Mouse (Mus musculus) adrenal gland, postnatal 36 days (tissue): ENCODE data around the gene Usp38. TPM values are rescaled to one million over a fixed set of nuclear protein-coding genes. Genes with fewer than 3 reads are reported as not detected.
A peak's percentile ranks its signal among the peaks of the same experiment; 100 is the strongest.

Experiments used
- DNase-seq, 2 experiments: peaks; one replicate each; pipeline ENCODE4 v3.0.0; 2021; ENCODE audit warnings: mixed read lengths in 1 of 2
- total RNA-seq, 2 experiments: library from RNA; stranded (reverse); gene quantifications; 2 replicates each; pipeline ENCODE4 v1.2.3; 2021

The Usp38 gene
- total RNA-seq, 2 experiments from 2014 or later: 24.1 to 24.5 TPM

DNA sequence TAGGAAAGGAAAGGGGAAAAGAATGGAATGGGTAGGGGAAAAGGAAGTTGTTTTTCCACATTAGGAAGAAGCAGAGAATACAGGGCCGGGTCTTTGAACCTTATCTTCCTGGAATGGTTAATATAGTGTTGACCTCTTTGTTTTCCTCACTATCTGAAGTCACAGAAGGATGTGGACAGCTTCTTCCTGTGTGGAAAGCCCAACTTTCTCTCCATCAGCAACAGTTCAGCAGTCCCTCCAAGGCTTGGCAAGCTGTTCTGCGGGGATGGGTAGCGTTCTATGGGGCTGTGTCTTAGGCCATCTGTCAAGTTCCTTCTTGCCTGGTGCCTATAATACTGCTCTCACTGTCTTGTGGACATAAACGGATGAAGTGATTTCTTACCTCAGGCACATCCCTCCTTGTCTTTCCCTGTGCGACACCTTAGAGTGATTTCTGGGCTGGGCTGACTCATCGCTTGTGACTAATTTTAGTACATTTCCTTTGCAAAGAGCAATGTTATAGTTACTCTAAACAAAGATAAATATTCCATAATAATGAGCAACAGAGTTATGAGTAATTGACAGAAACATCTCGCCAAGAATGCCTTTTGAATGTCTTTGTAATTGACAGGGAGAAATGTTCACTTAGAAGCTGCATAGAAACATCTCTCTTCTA is 52.7 kb downstream of the Usp38 start:
- no peak for DNase-seq

DNA sequence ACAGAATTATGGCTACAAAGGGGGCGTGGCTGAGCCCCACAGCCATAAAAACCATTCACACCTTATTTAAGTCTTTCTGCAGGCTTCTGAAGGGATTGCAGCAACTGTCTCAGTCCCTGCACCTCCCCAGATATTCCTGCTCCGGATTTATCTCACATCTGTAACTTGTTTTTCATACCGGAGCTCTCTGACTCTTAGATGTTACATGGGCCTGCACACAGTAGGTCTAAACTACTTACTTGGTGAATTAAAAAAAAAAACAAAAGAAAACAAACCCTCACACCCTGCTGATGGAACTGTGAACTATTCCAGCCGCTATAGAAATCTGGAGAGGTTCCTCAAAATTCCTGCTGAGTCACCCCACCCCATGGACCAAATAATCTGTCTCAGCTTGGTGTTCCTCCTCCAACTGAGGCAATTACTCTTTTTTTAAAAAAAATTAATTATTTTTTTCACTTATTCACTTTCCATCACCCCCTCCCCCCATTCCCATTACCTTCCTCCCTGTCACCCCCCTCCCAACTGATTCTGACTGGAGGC is 53.6 kb downstream of the Usp38 start:
- no peak for DNase-seq

DNA sequence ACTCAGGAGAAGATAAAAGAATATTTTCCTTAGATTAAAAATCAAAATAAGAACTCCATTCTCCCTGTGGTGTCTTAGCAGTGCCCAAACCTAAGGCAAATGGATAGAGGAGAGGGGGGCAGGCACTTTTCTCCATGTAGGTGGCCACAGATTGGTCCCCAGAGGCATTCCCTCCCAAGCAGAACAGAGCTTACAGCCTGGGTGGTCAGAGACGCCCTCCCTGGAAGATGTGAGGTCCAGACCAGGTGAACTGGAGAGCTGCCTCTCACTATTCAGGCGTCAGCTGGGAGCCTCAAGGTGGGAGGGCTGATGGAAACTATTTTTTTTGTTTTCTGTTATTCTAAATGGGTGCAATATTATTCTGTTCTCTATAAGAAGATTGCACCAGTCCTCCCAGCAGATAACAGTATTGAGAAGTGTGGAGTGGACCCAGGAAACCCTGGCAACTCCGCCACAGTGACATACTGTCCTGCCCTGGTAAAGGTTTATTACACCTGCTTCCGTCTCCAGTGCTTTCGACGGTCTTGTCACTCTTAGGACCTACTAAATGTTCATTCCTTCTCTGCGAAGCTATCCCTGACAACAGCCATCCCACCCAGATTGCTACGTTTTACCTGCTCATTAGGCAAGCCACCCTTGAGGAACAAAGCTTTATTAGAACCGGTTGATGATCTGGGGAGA is 55.0 kb downstream of the Usp38 start:
- DNase-seq: no peak

DNA sequence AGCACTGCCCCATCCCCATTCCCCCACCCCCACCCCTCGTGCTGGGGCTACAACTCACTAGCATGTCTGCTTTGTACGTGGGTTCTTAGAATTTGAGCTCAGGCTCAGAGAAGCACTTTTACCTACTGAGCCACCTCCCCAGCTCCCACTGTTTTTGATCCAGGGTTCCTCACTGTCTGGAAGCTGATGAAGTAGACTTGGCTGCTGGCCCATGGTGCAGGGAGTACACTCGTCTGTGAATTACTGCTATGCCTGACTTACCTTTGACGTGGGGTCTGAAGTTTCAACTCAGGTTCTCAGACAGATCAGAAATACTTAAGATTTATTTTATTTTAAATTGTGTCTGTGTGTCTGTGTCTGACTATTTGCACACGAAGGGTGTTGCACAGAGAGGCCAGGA is 57.0 kb downstream of the Usp38 start:
- no peak for DNase-seq

DNA sequence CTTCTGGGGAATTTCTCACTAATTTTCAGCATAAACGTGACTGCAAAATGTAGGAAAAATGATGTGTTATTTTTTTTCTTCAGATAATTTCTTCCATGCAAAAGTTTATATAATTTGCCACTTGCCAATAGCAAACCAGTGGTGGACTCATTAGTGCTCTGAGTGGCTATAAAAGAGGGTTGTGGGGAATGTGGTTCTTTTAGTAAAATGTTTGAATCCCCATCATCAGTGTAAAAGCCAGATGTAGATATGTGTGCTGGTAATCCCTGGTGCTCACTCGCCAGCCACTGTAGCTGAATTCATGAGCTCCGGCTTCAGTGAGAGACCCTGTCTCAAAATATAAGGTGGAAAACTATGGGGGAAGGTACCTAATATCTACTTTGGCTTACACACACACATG is 61.8 kb downstream of the Usp38 start:
- DNase-seq: no peak

DNA sequence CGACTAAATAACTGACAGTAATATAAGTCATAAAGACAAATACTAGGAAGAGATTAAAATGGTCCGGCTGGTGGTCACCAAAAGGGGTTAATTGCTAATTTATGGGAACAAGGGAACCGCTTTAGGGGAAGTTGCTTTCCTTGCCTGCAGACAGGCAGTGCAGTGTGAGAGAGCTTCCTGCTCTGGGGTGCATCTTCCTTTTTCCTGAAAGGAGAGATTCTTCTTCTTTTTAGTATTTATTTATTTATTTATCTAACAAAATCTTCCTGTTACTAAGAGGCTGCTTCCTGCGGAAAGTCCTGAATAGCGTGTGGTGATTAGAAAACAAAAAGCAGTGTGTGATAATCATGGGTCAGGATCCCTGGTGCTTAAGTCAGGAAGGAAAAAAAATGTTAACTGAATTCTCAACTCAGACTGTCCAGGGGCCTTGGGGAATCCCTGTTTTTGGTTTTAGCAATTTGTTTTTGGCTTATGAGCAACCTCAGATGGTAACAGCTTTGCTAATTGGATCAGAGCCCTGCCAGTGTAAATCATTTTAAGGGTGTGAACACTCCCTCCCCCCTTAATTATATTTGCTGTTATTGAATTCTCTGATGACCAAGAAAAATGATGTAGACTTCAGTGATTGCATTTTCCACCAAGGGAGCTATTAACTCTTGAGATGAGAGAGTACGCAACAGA is 62.4 kb downstream of the Usp38 start:
- no peak for DNase-seq

DNA sequence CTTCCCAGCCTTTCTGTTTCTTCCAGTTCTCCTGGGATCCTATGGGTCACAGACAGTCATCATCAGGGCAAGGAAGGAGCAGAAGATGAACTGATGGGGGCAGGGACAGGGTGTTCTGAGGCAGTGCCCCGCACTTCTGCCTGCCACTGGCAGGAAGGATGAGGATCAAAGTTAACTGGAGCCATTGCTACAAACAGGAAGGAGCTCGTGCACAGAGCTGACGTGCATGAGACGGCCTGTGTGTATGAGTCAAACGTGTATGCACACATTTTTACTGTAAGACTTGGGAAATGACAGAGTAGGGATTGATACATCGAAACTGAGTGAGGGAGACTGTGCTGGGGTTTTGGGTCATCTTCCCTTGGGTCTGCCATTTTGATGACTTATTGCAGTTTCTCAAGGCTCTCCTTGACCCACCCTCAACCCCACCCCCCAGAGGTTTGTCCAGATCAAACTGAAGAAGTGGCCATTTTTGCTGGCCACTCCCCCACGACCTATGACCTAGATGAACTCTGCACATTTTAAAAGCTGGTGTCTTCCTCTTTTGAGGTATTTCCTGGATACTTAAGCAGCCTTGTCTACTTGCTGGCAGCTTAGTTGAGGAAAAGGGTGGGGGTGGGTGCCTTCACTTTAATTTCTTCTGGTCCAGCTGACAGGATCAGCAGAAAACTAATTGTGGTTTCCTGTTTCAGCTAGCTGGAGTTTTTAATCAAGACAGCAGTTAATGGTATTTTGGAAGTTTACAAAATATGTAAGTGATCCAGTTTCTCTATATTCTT is 66.1 kb downstream of the Usp38 start:
- peak in 1 of 2 experiments; percentile 26 for DNase-seq

DNA sequence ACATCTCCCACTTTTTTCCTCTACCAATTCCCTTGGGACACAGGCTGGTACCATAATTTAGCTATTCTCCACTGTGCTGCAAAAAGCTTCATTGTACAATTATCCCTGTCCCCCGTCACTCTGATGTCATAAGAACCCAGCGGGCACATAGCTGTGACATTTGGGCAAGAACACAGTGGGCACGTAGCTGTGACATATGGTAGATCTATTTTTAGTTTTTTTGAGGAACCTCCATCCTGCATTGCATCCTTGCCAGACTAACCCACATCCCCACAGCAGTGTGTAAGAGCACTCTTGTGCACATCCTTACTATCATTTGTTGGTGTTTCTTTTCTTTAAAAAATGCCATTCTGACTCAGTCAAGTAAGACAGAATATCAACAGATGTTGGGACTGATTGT is 71.0 kb downstream of the Usp38 start:
- DNase-seq: no peak

DNA sequence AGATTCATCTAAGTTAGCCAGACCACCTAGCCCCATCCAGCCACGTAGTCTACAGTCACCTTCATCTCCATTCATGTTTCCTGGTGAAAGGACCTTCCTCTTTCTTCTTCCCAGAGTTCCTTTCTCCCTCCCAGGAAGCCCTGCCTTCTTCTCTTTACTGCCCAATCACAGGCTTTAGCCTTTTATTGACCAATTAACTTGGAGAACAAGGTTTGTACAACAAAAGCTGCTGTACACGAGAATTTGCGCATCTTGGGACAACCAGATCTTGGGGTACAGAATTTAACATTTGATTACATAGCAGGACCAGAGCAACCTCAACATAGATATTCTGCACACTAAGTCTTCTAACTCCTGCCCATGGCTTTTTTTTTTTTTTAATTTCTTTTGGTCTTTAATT is 73.1 kb downstream of the Usp38 start:
- no peak for DNase-seq

DNA sequence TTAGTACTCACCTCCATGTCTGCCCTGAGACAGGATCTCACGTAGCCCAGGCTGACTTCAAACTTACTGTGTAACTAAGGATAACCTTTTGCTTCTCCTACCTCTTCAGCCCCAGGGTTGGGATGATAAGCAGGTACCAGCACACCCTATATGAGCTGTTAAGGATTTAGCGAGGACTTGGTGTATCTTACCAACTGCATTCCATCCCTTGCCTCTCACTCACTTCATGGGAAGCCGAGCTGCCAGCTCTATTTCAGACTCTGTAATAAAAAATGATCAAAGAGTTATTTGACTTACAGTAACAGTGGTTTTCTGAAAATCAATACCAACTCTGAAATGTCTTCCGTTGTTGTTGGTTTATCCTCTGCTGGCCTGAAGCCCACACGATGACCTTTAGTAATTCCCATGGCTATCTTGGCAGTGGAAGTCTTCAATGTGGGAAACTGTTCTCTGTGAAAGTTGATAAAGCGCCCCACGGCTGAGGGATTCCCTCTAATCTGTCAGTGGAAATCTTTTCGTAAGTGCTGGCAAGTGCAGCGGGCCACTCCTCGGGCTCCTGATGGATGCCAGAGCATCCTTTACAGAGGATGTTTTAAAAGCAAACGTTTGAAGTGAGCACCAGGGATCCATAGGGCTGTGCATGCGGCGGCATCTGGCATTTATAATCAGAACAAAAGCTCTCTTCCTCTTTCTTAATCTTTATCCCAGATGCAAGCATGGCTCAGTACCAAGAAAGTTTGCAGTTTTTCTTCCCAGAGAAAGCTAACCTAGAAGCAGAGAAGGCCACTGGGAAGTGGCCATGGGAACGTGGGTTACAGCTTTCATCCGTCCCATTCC is 76.7 kb downstream of the Usp38 start:
- peak; percentile 11 to 38 for DNase-seq

Other genes with a start within 250 kb of the Usp38 start
- gene Gab1, start 134.4 kb downstream of the Usp38 start, total RNA-seq: 10 to 100 TPM; 16.1 to 20.2 TPM